Mouse (Mus musculus) adrenal gland, postnatal 36 days (tissue): ENCODE measurements around the gene Ccm2l. TPM values are rescaled to one million over a fixed set of nuclear protein-coding genes. Genes with fewer than 3 reads are reported as not detected.

Experiments
- DNase-seq, 2 experiments: peaks; one replicate each; pipeline ENCODE4 v3.0.0; 2021; ENCODE audit warnings: mixed read lengths in 1 of 2
- total RNA-seq, 2 experiments: library from RNA; stranded (reverse); gene quantifications; 2 replicates each; pipeline ENCODE4 v1.2.3; 2021

Ccm2l gene
- total RNA-seq, 2 experiments from 2014 or later, result 10.2 to 11.0 TPM

DNA sequence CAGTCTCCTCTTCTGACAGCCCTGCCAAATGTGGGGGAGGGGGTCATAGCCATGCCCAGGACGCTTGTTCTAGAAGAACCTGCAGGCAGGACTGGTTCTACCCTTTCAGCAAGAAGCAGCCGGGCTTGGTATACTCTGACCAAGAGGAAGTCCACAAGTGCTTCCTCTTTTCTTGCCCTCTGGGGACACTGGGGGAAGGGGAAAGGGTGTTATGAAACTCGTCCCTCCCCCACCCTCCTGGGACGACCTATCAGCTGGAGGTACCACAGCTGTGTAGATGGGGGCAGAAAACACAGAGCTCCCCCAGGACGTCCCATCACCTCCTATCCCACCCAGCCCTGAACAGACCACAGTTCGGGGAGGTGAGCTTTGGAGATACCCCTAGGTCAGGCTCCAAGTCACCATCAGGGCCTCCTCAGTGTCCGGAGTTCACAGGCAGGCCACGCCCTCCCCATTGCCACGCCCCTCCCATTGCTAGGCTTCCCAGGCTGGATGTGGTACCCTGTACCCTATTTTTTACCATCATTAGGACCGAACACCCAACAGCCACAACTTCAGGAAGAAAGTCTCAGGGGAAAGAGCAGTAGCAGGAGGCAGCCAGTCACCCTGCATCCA lies 24.9 kb downstream of the Ccm2l start:
- peak in 1 of 2 experiments; percentile 30 for DNase-seq

DNA sequence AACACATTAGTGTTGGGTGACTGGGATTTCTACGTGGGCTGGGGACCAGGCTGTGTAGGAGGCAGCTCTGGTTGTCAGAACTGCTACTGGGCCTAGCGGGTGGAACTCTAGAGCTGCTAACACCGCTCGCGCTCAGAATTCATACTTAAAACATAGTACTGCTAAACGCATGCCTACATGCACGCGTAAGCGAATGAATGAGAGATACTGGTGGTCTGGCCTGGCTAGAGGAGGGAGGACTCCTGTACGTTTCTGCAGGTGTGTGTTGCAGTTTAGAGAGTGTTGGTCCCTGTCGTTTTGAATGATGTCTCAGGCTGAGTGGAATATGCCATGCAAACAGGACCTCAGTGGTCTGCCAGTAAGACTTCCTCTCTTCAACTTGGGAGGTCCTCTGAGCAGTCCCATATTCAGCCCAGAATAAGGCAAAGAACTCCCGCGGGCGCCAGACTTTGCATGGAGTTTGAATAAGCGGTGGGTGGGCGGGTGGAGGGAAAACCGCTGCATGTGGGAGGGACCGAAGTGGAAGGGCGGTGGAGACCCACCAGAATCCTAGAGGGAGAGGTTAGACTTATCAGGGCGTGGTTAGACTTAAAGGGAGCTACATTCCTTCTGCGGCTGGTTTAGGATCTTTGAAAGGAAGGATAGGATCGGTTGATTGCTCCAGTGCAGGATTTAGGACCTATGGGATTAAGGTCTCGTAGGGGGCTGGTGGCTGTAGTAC lies 41.5 kb downstream of the Ccm2l start:
- DNase-seq, result no peak

DNA sequence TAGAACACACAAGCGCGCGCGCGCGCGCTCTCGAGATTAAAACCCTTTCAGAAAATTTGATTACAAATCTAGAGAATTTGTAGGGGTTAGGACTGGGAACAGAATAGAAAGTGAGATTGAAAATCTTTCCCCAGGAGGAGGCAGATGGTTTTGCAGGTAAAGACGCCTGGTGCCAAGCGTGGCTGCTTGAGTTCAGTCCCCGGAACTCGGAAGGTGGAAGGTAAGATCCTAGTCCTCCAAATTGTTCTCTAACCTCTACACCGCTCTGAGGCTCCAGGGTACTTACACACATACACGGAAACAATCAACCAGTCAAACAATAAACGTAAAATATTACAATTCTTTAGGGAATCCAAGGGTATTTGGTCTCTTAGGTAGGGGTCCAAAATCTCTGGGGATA lies 42.0 kb downstream of the Ccm2l start:
- DNase-seq, result no peak

DNA sequence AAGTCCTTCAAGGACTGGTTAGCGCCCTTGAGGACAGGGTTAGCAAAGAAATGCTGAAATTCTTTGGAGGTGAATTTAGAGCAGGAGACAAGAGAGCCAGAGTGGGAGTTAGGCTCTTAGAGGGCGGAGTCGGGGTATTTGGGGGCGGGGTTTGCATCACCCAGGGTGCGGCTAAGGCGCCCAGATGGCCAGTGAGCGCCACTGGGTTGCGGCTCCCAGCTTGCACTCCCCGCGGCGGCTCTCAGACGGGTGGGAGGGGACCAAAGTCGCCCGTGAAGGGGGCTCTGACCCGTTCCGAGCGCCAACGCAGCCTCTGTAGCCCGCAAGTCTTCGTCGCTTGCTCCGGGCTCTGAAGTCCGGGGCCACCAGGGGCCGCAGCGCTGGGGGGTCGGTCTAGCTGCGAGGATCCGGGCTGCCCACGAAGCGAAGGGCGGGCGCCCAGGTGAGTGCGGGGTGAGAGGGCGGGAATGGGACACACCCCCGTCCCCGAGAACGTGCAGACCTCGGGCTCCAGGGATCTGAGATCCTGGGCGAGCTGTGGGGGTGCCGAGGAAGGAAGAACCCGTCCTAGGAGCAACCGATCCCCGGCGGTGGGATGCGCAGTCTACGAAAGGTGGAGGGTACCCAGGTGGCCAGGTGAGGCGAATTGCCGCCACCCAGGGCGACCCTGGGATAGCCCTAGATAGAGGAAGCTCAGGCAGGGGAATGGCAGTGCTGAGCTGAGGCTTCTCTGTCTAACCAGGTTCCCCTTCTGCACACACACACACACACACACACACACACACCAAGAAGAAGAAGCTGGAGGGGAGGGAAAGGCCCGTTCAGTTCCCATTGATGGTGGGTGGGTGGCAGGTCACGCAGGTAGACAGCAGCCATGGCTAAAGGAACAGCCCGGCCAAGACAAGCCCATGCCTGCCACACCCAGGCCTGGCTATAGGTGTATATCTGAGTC lies 42.8 kb downstream of the Ccm2l start, which contains the start of gene Hck:
Hck (plus strand) TSS at position 156 of the 952 bp plus-strand sequence.
- peak; percentile 76 to 81 for DNase-seq

DNA sequence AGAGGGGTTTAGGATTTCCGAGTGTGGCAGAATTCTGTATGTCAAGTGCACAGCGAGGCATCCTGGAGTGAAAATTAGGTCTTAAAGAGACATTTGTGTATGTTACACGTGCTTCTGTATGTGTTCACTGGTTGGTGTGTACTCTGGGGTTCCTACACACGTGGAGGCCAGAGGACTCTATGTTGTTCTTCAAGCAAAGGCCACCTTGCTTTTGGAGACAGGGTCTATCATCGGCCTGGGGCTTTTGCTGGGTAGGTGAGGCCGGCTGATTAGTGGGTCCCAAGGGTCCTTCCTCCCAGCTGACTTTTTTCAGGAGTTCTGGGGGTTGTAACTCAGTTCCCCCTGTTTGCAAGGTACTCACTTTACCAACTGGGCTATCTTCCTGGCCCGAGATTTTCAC lies 43.8 kb downstream of the Ccm2l start:
- no peak for DNase-seq

DNA sequence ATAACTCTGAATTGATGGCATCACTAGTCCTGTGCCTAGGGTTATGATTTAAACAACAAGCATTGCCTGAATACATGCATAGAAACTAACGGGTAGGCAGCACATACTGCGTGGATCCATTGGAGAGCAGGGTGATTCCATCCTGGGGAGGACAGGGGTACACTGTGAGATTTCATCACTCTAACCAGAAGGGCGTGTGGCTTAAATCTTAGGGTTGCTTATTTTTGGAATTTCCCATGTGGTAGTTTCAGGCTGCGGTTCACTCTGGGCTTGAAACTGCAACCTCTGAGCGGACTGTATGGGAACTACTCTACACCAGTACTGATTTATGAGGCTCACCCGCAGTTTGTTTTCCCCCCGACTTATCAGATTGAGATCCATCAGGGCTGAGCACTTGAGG lies 45.5 kb downstream of the Ccm2l start:
- DNase-seq, result no peak

DNA sequence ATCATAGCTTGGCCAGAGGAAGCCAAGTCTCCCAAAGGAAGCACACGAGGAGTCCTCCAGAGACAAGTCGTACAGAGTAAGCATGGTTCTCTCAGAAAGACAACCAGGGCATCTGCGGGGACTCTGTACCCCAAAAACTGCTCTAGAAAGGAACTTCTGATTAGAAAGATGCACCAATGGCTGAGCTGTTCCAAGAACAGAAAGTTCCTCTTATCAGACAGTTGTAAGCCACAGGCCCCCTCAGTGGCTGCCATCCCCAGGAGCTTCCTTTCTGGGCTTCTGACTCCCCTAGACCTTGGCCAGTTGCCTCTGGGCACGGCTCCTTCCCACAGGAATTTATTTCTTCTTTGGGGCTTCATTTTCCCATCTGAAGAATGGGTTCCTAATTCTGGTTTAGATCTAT lies 49.9 kb downstream of the Ccm2l start:
- no peak for DNase-seq

DNA sequence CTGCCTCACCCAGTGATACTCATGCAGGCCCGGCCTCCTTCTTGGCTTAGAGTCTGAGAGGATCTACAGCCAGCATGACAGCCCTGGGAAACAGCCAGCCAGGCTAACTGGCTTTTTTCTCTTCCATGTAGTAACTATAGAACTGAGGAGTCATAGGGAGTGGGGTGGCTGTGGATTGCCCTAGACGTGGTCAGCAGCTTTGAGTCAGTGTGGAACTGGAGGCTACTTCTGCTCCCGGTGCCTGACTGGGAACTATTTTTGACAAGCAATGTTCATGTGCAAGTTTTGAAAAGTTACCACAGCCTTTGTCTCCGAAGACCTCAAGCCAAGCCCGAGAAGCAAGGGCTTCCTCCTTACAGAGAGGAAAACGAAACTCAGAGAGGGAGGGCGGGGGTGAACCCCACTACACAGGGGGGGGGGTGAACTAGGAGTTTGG lies 51.3 kb downstream of the Ccm2l start:
- DNase-seq, result peak in 1 of 2 experiments; percentile 22

DNA sequence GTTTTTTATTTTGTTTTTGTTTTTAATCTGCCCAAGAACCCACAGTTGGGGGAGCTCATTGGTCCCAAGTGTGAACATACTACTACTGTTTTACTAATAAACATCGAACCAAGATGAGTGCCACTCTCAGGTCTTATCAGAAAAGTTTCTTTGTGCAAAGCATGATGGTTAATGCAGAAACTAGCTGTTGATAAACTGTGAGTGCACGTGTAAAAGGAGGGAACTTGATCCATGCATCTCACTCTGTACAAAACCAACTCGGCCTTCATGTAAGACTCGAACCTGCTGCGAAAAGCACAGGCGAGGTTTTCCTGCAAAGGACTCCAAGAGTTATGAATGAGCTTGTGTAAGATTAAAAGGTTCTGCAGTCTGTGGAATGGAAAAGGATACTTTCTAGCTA lies 53.7 kb downstream of the Ccm2l start:
- no peak for DNase-seq

DNA sequence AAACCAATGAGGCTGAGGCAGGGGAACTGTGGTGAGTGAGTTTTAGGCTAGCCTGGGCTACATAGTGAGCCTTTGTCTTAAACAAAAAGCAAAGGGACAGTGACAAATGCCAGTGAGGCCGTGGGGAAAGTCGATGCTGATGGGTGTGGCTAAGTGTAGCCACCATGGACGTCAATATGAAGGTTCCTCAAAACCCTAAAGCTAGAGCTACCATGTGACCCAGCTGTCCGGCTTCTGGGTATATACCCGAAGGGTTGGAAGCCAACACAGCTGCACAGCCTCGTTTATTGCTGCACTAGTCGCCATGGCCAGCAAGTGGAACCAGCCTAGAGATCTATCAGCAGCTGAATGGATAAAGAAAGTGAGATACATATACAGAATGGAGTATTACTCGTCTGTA lies 54.4 kb downstream of the Ccm2l start:
- DNase-seq, result no peak

DNA sequence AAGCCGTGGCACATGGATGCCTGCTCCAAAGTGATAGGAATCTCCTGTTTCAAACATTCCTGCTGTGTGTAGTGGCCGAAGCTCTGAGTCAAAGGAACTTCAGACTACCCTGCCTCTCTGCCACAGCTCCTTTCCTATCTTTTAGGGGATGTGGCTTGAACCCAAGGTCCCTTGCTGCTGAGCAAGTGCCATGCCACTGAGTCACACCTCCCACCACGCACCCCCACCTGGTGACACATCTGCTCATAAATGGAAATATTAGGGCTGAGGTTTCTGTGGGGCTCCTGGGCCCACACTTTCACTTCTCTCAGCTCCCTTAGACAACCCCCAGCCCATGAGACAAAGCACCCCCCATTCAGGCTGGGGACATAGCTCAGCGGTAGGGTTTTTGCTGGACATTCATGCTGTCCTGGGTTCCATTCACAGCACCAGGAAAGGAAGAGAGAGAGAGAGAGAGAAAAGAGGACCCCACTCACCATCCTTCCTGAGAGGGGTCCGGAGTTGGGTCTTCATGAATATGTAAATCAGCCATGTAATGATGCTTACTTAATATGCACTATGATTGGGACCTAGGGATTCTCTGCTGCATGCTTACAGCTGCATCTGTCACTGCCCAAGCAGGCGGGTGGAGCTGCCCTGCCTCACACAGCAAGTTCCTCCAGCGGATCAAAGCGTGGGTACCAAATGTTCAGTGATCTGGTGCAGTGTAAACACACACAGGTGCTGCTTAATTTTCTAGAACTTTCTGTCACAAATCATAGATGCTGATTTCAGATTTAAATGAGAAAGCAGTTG lies 56.3 kb downstream of the Ccm2l start:
- peak; percentile 67 to 77 for DNase-seq

DNA sequence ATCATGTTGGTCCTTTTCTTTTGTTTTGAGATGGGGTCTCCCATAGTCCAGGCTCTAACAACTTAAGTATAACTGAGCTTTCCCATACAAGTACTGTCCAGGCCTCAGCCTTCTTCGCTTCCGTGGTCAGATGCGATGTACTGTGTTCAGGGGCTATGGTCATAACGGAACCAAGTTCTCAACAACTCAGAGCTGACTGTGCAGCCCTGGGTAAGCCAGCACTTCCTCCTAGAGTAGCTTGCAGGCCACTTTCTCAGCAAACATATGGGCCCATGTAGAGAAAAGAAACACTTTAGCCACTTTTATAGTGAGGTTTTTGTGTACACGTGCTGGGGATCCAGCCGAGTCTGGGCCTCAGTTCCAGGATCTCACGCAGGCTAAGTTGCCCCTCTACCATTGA lies 56.9 kb downstream of the Ccm2l start:
- no peak for DNase-seq

DNA sequence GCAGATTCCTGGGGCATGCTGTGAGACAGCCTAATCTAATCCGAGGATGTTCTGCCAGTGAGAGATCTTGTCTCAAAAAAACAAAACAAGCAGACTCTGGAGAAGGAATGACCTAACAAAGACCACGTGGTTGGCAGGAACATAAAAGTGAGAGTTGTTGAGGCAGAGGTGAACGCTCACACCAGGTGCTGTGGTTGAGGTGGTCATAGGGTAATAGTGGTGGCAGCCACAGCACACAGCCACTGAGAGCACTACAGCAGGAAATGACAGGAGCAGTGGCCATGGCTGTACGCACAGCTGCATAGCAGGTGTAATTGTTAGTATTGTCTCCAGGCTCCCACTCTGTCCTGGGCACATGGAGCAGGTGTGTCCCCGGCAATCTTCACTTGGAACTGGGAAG lies 60.1 kb downstream of the Ccm2l start:
- no peak for DNase-seq

DNA sequence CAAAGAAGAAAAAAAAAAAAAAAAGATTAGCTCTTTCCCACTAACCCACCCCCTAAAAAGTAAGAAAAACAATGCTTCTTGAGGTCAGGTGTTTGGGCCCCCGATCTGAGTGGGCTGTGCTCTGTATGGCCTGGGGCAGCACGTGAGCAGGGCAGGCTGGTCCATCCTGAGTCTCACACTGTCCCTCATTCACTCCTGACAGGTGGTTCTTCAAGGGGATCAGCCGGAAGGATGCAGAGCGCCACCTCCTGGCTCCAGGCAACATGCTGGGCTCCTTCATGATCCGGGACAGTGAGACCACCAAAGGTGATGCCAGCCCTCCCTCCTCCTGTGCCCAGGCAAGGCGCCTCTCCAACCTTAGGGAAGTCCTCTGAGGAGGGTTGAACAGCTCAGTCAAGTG lies 65.3 kb downstream of the Ccm2l start:
- peak; percentile 16 to 38 for DNase-seq

Other genes starting within 250 kb of the Ccm2l start
- 10 to 100 TPM; 58.2 to 93.9 TPM for gene Bcl2l1, start 234.2 kb upstream of the Ccm2l start, total RNA-seq
- gene Tpx2, start 218.0 kb upstream of the Ccm2l start, total RNA-seq, result 1 to 10 TPM; 5.1 to 6.2 TPM
- not detected for gene Mylk2, start 154.6 kb upstream of the Ccm2l start, total RNA-seq
- gene Foxs1, start 132.7 kb upstream of the Ccm2l start, total RNA-seq, result 1 to 10 TPM; 2.7 to 2.8 TPM
- gene Dusp15, start 114.3 kb upstream of the Ccm2l start, total RNA-seq, result 1 to 10 TPM in 1 of 2 experiments, under 1 TPM in 1; 0.99 to 2.1 TPM
- under 1 TPM; 0.30 to 0.50 TPM for gene Ttll9, start 103.5 kb upstream of the Ccm2l start, total RNA-seq
- gene Pdrg1, start 50.5 kb upstream of the Ccm2l start, total RNA-seq, result 100 to 1,000 TPM; 175 to 226 TPM
- gene Xkr7, start 34.1 kb upstream of the Ccm2l start, total RNA-seq, result 1 to 10 TPM in 1 of 2 experiments, under 1 TPM in 1; 0.56 to 1.5 TPM
- gene Hck, start 42.5 kb downstream of the Ccm2l start, total RNA-seq, result 1 to 10 TPM; 2.7 to 2.9 TPM
- gene Tm9sf4, start 95.3 kb downstream of the Ccm2l start, total RNA-seq, result 100 to 1,000 TPM; 103 to 118 TPM
- 1 to 10 TPM; 2.6 to 2.8 TPM for gene Tspyl3, start 159.5 kb downstream of the Ccm2l start, total RNA-seq
- 10 to 100 TPM in 1 of 2 experiments, 1 to 10 TPM in 1; 9.5 to 10.4 TPM for gene Plagl2, start 175.5 kb downstream of the Ccm2l start, total RNA-seq
- 10 to 100 TPM; 45.8 to 59.7 TPM for gene Pofut1, start 175.6 kb downstream of the Ccm2l start, total RNA-seq
- gene Kif3b, start 225.5 kb downstream of the Ccm2l start, total RNA-seq, result 10 to 100 TPM; 27.7 to 31.1 TPM